Mouse (Mus musculus): ENCODE results near the gene Nxf7. TPM values are rescaled to one million over a fixed set of nuclear protein-coding genes. Genes with fewer than 3 reads are reported as not detected.

Gene Nxf7
- 0.41 and 0.77 TPM in 2 replicates for polyA plus RNA-seq (2021; fragmentation: Nextera tagmentation)
- long read RNA-seq, experiment 1, partial matches to known transcripts = 0 of 6 reads
- long read RNA-seq, experiment 1, other reads (novel, unspliced or antisense) = 4 of 6 reads
- long read RNA-seq, experiment 2, partial matches to known transcripts = 0 of 2 reads
- long read RNA-seq, experiment 2, other reads (novel, unspliced or antisense) = 1 of 2 reads

GRCm38 (mm10) chrX:135598677-135599076 lies at the start of gene Nxf7:
TSS of gene Nxf7 (minus strand) at chrX:135598777.

GRCm38 (mm10) chrX:135627605-135628004 lies 29.0 kb upstream of the Nxf7 start, which contains the start of gene Prame:
TSS of gene Prame (minus strand) at chrX:135627705.

Other genes starting within 250 kb of the Nxf7 start
- gene Gm5128, start 225.5 kb downstream of the Nxf7 start, polyA plus RNA-seq (2021; fragmentation: Nextera tagmentation) = not detected in 2 replicates
- gene Gm7903, start 164.9 kb downstream of the Nxf7 start, polyA plus RNA-seq (2021; fragmentation: Nextera tagmentation) = 0.03 TPM in 1 of 2 replicates, not detected in the other
- not detected in 2 replicates for gene AV320801, start 104.2 kb downstream of the Nxf7 start, polyA plus RNA-seq (2021; fragmentation: Nextera tagmentation)
- not detected in 2 replicates for gene Prame, start 28.9 kb upstream of the Nxf7 start, polyA plus RNA-seq (2021; fragmentation: Nextera tagmentation)
- gene Tcp11x2, start 95.0 kb upstream of the Nxf7 start, polyA plus RNA-seq (2021; fragmentation: Nextera tagmentation) = not detected in 2 replicates
- not detected in 2 replicates for gene Tmsb15a, start 126.5 kb upstream of the Nxf7 start, polyA plus RNA-seq (2021; fragmentation: Nextera tagmentation)
- gene Armcx5, start 144.0 kb upstream of the Nxf7 start, polyA plus RNA-seq (2021; fragmentation: Nextera tagmentation) = 16.1 and 22.0 TPM in 2 replicates
- gene Gprasp1, start 144.0 kb upstream of the Nxf7 start, polyA plus RNA-seq (2021; fragmentation: Nextera tagmentation) = 57.0 and 64.1 TPM in 2 replicates
- gene Bhlhb9, start 198.8 kb upstream of the Nxf7 start, polyA plus RNA-seq (2021; fragmentation: Nextera tagmentation) = 31.4 and 33.3 TPM in 2 replicates
- 39.0 and 51.3 TPM in 2 replicates for gene Gprasp2, start 240.3 kb upstream of the Nxf7 start, polyA plus RNA-seq (2021; fragmentation: Nextera tagmentation)